Mouse (Mus musculus): Measurements from ENCODE around the gene Minos1. TPM values are rescaled to one million over a fixed set of nuclear protein-coding genes. Genes with fewer than 3 reads are reported as not detected.

Gene Minos1
- polyA plus RNA-seq, 1 experiment from 2014 or later: 444 TPM

Other genes with a start within 250 kb of the Minos1 start
- gene Otud3, start 217.2 kb downstream of the Minos1 start, polyA plus RNA-seq (2016; fragmentation: Nextera tagmentation; extraction: Ambion mirVana): 3.8 and 4.9 TPM in 2 replicates
- not detected in 2 replicates for gene Rnf186, start 164.0 kb downstream of the Minos1 start, polyA plus RNA-seq (2016; fragmentation: Nextera tagmentation; extraction: Ambion mirVana)
- 1.1 and 1.6 TPM in 2 replicates for gene Tmco4, start 158.2 kb downstream of the Minos1 start, polyA plus RNA-seq (2016; fragmentation: Nextera tagmentation; extraction: Ambion mirVana)
- gene Htr6, start 55.5 kb downstream of the Minos1 start, polyA plus RNA-seq (2016; fragmentation: Nextera tagmentation; extraction: Ambion mirVana): 0.23 and 0.26 TPM in 2 replicates
- gene Nbl1, start 38.1 kb downstream of the Minos1 start, polyA plus RNA-seq (2016; fragmentation: Nextera tagmentation; extraction: Ambion mirVana): 51.7 and 80.8 TPM in 2 replicates
- gene Capzb, start 61.8 kb upstream of the Minos1 start, polyA plus RNA-seq (2016; fragmentation: Nextera tagmentation; extraction: Ambion mirVana): 388 and 409 TPM in 2 replicates
- gene Pqlc2, start 179.6 kb upstream of the Minos1 start, polyA plus RNA-seq (2016; fragmentation: Nextera tagmentation; extraction: Ambion mirVana): 17.5 and 17.7 TPM in 2 replicates
- 141 and 158 TPM in 2 replicates for gene Akr7a5, start 179.6 kb upstream of the Minos1 start, polyA plus RNA-seq (2016; fragmentation: Nextera tagmentation; extraction: Ambion mirVana)
- 180 and 187 TPM in 2 replicates for gene Mrto4, start 221.5 kb upstream of the Minos1 start, polyA plus RNA-seq (2016; fragmentation: Nextera tagmentation; extraction: Ambion mirVana)
- 30.3 and 33.1 TPM in 2 replicates for gene Emc1, start 221.5 kb upstream of the Minos1 start, polyA plus RNA-seq (2016; fragmentation: Nextera tagmentation; extraction: Ambion mirVana)
- 60.5 and 64.9 TPM in 2 replicates for gene Ubr4, start 221.5 kb upstream of the Minos1 start, polyA plus RNA-seq (2016; fragmentation: Nextera tagmentation; extraction: Ambion mirVana)

Data from embryonic facial prominence, embryonic 10.5 days (tissue).